Mouse (Mus musculus): ENCODE results near the gene Foxg1. TPM values are rescaled to one million over a fixed set of nuclear protein-coding genes. Genes with fewer than 3 reads are reported as not detected.

The Foxg1 gene
- total RNA-seq, 2 experiments from 2014 or later = 0.12 TPM; not detected in 1

- DNase-seq = no peak
Observed at GRCm38 (mm10) chr12:49386081-49386805, 3.8 kb downstream of the Foxg1 start.

GRCm38 (mm10) chr12:49387856-49388598, 5.6 kb downstream of the Foxg1 start:
- no peak for DNase-seq

- no peak for DNase-seq
Observed at GRCm38 (mm10) chr12:49389666-49390065, 7.2 kb downstream of the Foxg1 start.

GRCm38 (mm10) chr12:49390257-49390656, 7.8 kb downstream of the Foxg1 start:
- no peak for DNase-seq

GRCm38 (mm10) chr12:49390926-49391304, 8.5 kb downstream of the Foxg1 start:
- DNase-seq = no peak

- DNase-seq = peak; percentile 51
Observed at GRCm38 (mm10) chr12:49391305-49392040, 9.0 kb downstream of the Foxg1 start.

- no peak for DNase-seq
Observed at GRCm38 (mm10) chr12:49392041-49392390, 9.6 kb downstream of the Foxg1 start.

GRCm38 (mm10) chr12:49392876-49393275, 10.4 kb downstream of the Foxg1 start:
- no peak for DNase-seq

GRCm38 (mm10) chr12:49393639-49394038, 11.2 kb downstream of the Foxg1 start:
- DNase-seq = no peak

- DNase-seq = no peak
Observed at GRCm38 (mm10) chr12:49394181-49394580, 11.7 kb downstream of the Foxg1 start.

GRCm38 (mm10) chr12:49394836-49395235, 12.4 kb downstream of the Foxg1 start:
- no peak for DNase-seq

GRCm38 (mm10) chr12:49395969-49396368, 13.5 kb downstream of the Foxg1 start:
- no peak for DNase-seq

GRCm38 (mm10) chr12:49396776-49397175, 14.3 kb downstream of the Foxg1 start:
- DNase-seq = no peak

- DNase-seq = no peak
Observed at GRCm38 (mm10) chr12:49397443-49398162, 15.1 kb downstream of the Foxg1 start.

- no peak for DNase-seq
Observed at GRCm38 (mm10) chr12:49398163-49398540, 15.7 kb downstream of the Foxg1 start.

GRCm38 (mm10) chr12:49398636-49399035, 16.2 kb downstream of the Foxg1 start:
- DNase-seq = no peak

- no peak for DNase-seq
Observed at GRCm38 (mm10) chr12:49399611-49400010, 17.2 kb downstream of the Foxg1 start.

GRCm38 (mm10) chr12:49400036-49400852, 17.8 kb downstream of the Foxg1 start:
- DNase-seq = no peak

- DNase-seq = no peak
Observed at GRCm38 (mm10) chr12:49400853-49401118, 18.3 kb downstream of the Foxg1 start.

GRCm38 (mm10) chr12:49401119-49401795, 18.8 kb downstream of the Foxg1 start:
- no peak for DNase-seq

- no peak for DNase-seq
Observed at GRCm38 (mm10) chr12:49401796-49402130, 19.3 kb downstream of the Foxg1 start.

- DNase-seq = no peak
Observed at GRCm38 (mm10) chr12:49409833-49410232, 27.4 kb downstream of the Foxg1 start.
